Mouse (Mus musculus) erythroblast, embryonic 14.5 days (primary cell): ENCODE data around the gene Wee2.

Experiments used
- GATA1 ChIP-seq: IDR thresholded peaks from 2 replicates; pipeline ENCODE4 v1.6.1; 2012; ENCODE audit warnings: low read length, inconsistent platforms, mixed read lengths
- TAL1 ChIP-seq: IDR thresholded peaks from 3 replicates; pipeline ENCODE4 v1.6.1; 2012; ENCODE audit warnings: low read length, inconsistent platforms, mixed read lengths

DNA sequence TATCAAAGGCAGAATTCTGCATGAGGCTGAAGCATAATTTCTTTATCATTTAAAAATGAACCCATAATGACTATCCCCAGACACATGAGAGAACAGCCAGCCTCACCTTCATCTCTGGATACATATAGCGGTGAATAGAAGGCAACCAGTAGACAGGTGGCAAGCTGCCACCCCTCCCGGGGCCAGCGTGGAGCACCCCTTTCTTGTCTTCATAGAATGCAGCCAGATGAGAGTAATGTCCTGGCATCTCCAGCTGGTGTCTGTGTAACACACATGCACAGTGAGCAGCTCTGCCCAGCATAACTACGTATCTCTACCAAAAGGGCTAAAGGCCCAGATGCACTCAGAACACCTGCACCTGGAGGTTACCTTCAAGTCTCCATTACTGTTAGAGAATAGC, 20.5 kb upstream of the Wee2 start:
- TF ChIP-seq GATA1 (no peak), TAL1 (no peak)
